Mouse (Mus musculus) bone marrow, adult 2 months (tissue): ENCODE measurements around the gene Ndufa4l2.

Experiments used
- CTCF ChIP-seq: fragments of 200-500 bp; IDR thresholded peaks from 2 replicates; pipeline ENCODE4 v1.5.1; 2011; ENCODE audit warnings: low read length, control low read depth; ENCODE audit not compliant: control insufficient read depth, insufficient read depth
- POLR2A ChIP-seq: fragments of 200-500 bp; IDR thresholded peaks from 2 replicates; pipeline ENCODE4 v1.6.1; 2011; ENCODE audit warnings: low read depth, mild to moderate bottlenecking, control low read depth, low read length, borderline replicate concordance; ENCODE audit not compliant: control insufficient read depth

DNA sequence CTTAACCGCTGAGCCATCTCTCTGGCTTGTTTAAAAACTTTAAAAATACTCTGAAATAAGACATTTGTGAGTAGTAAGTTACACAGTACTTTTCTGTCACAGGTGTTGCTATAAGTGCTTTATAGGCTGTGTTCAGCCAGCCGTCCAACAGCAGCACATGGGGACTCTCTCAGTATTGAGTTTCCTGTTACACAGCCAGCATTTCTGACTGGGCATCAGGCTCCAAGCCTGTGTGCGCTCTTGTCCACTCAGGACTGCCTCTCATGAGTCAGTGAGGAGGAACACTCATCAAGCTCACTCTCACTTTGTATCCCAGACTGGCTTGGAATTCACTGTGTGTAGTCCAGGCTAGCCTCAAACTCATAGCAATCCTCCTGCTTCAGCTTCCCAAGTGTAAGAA is 18.6 kb upstream of the Ndufa4l2 start:
- TF ChIP-seq CTCF = no peak
- no peak for TF ChIP-seq POLR2A
